Mouse (Mus musculus) lung, embryonic 15.5 days (tissue): ENCODE measurements around the gene Slc5a10. TPM values are rescaled to one million over a fixed set of nuclear protein-coding genes. Genes with fewer than 3 reads are reported as not detected.
"Not testable (repeated sequence)": the region's sequence is repeated elsewhere in the genome, so short reads cannot be mapped to it uniquely, and the experiment has no call there.

ENCODE experiments used
- ATAC-seq: fragments of 200-750 bp; cut with Nextera tagmentation; 2 replicates; pipeline ENCODE4 v1.8.0; 2017; ENCODE audit warnings: moderate number of reproducible peaks, borderline replicate concordance; ENCODE audit not compliant: low FRiP score, low TSS enrichment; ENCODE audit errors: extremely low read depth
- H3K27ac ChIP-seq: fragments of 300-500 bp; sonication (generic); 2 replicates; pipeline ENCODE4 v1.5.1; 2015; ENCODE audit warnings: moderate library complexity, mild to moderate bottlenecking, inconsistent platforms
- H3K27me3 ChIP-seq: fragments of 300-500 bp; sonication (generic); 2 replicates; pipeline ENCODE4 v1.6.1; 2015; ENCODE audit warnings: inconsistent platforms
- H3K36me3 ChIP-seq: fragments of 300-500 bp; sonication (generic); 2 replicates; pipeline ENCODE4 v1.6.1; 2015; ENCODE audit warnings: inconsistent platforms
- H3K4me1 ChIP-seq: fragments of 300-500 bp; sonication (generic); 2 replicates; pipeline ENCODE4 v1.6.1; 2015; ENCODE audit warnings: inconsistent platforms
- H3K4me2 ChIP-seq: fragments of 300-500 bp; sonication (generic); 2 replicates; pipeline ENCODE4 v1.6.1; 2015; ENCODE audit warnings: inconsistent platforms, mild to moderate bottlenecking, moderate library complexity
- H3K4me3 ChIP-seq: fragments of 300-500 bp; sonication (generic); 2 replicates; pipeline ENCODE4 v1.5.1; 2015; ENCODE audit warnings: mild to moderate bottlenecking, inconsistent platforms
- H3K9ac ChIP-seq: fragments of 300-500 bp; sonication (generic); 2 replicates; pipeline ENCODE4 v1.6.1; 2015; ENCODE audit warnings: inconsistent platforms
- H3K9me3 ChIP-seq: fragments of 300-500 bp; sonication (generic); 2 replicates; pipeline ENCODE4 v1.6.1; 2016; ENCODE audit warnings: inconsistent platforms
- WGBS: fragments of 180-500 bp; shearing (Covaris S2); methylation state at CpG from one replicate; pipeline ENCODE4 v1.1.7; 2015; 5-methylcytosine and 5-hydroxymethylcytosine counted together
- polyA plus RNA-seq: library from polyadenylated mRNA; unstranded; fragments of >200 nt; fragmentation: Nextera tagmentation; extraction: Ambion mirVana; gene quantifications from 2 replicates; pipeline ENCODE4 v1.2.1, GENCODE M21; 2015

Slc5a10 gene
- polyA plus RNA-seq, 1 experiment from 2014 or later: not detected

DNA sequence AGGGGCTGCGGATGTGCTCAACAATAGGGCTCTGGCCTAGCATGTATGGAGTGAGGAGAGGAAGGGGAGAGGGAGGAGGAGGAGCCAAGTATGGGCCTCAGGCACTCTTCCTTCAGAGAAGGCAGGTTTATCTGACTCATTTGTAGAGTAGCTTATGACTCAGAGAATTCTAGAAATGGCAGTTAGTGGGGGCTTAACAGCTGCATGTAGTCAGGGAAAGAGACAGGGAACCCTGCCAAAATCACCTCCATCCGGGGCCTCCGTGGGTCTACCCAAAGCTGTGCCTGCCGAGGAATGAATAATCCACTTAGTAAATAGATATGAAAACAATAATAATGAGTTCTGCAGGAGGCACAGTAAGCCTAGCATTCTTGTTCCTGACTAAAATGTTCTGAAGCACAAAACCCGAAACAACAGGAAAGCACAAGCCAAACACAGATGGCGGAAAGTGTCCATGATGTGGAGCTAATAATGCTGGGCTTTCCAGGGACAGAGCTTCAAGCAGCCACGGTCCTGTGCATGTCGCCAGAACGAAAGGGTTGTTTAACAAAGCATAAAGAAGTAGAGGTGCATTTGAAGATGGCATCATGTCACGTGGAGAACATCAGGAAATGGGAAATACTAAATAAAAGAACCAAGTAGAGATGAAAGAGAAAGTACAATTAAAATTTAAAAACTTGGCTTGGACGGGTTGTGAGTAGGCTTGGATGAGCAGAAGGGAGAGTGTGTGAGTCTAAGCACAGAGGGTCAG lies 75.9 kb downstream of the Slc5a10 start:
- no peak overlapping the region for H3K9ac ChIP-seq
- no peaks in the 10 kb centered on the region for H3K9me3 ChIP-seq
- no peaks in the 10 kb centered on the region for H3K36me3 ChIP-seq
- H3K4me2 ChIP-seq: no peak overlapping the region
- no peaks in the 10 kb centered on the region for H3K27me3 ChIP-seq
- WGBS: 32% methylated on average over 11 of the region's 11 CpGs
- no peak overlapping the region for H3K4me3 ChIP-seq
- peaks cover 19% of the 10 kb centered on the region; the same call in 1 of the 2 replicates for H3K4me1 ChIP-seq
- peak; percentile 51; the same call in 1 of the 2 replicates for ATAC-seq
- peak overlapping the region; percentile 68 for H3K27ac ChIP-seq

DNA sequence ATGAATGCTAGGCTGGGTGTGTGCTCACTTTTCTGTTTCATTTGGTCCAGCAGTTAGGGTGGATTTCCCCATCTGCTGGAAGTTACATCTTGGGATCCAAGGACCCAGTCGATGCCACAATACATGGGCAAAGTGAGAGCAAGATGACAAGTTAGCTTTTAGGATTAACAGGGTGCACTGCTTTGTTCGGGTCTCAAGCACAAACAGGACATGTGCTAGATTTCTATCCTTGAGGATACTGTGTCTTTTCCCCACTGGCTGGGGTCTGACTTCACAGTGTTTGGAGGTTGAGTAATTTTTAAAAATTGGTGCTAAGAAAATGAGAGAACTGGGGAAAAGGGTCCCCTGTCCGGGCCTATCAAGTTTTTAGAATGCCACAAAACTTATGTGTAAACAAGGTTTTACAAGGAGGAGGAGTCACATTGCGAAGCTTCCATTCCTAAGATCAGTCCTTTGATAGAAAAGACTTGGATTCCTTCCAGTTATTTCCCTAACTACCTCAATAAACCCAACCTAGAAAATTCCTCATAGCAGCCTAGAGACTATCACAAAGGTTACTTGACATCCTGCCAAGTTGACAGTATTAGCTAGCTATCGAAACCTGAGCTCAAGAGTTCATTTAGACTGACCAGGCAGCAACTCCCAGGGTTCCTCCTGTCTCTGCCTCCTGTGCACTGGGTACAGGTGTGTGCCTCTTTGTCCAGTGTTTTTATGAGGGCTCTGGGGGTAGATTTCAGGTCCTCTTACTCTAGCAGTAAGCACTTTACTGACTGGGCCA lies 77.3 kb downstream of the Slc5a10 start:
- Histone ChIP-seq H3K9ac (no peak overlapping the region), H3K36me3 (no peaks in the 10 kb centered on the region), H3K9me3 (no peaks in the 10 kb centered on the region), H3K27me3 (no peaks in the 10 kb centered on the region), H3K4me1 (peaks cover 19% of the 10 kb centered on the region; the same call in 1 of the 2 replicates), H3K4me3 (no peak overlapping the region), H3K27ac (0 out of 2 replicates have a peak overlapping the region, but pooled peaks have one; percentile 68), H3K4me2 (no peak overlapping the region)
- ATAC-seq: no peak
- WGBS: 57% methylated on average over 5 of the region's 5 CpGs

DNA sequence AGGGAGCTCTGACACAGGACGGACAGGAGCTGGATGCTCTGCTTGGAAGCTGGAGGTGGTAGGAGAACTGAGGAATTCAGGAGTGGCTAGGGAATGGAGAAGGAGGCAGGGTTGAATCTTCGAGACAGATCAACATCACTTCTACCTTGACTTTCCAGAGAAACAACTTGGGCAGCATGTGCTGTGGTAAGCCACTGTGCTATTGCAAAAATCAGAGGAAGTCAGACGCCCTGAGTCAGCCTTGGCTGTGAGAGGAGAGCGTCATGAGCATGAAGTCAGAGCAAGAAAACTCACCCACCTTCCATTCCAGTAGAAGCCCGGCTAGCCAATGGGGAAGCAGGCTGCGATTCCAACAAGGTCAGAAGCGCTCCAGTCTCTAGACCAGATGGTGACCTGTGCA lies 78.5 kb downstream of the Slc5a10 start:
- Histone ChIP-seq H3K4me2 (no peak overlapping the region), H3K9me3 (no peaks in the 10 kb centered on the region), H3K4me3 (no peak overlapping the region), H3K36me3 (no peaks in the 10 kb centered on the region), H3K9ac (no peak overlapping the region), H3K27ac (no peak overlapping the region), H3K27me3 (no peaks in the 10 kb centered on the region), H3K4me1 (peaks cover 19% of the 10 kb centered on the region; the same call in 1 of the 2 replicates)
- ATAC-seq: no peak
- 82% methylated on average over 7 of the region's 7 CpGs for WGBS

DNA sequence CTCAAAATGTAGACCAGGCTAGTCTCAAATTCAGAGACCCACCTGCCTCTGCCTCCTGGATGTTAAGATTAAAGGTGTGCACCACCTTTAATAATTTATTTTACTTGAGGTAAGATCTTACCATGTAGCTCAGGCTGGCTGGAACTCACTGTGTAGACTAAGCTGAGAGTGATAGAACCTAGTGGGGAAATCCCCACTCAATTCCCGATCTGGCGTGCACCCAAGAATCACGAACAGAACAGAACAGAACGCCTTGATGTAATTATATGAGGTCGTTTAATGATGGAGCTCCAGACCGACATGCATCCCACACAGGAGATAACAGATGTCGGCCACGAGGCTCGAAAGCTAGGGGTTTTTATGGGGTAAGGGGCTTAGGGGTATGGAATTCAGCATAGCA lies 80.0 kb downstream of the Slc5a10 start:
- H3K27ac ChIP-seq, ATAC-seq, H3K4me3 ChIP-seq, H3K9ac ChIP-seq, H3K4me2 ChIP-seq, H3K27me3 ChIP-seq, H3K9me3 ChIP-seq, H3K36me3 ChIP-seq: not testable (repeated sequence)
- peaks cover 19% of the 10 kb centered on the region; the same call in 1 of the 2 replicates for H3K4me1 ChIP-seq
- 50% methylated on average over 9 of the region's 9 CpGs for WGBS

DNA sequence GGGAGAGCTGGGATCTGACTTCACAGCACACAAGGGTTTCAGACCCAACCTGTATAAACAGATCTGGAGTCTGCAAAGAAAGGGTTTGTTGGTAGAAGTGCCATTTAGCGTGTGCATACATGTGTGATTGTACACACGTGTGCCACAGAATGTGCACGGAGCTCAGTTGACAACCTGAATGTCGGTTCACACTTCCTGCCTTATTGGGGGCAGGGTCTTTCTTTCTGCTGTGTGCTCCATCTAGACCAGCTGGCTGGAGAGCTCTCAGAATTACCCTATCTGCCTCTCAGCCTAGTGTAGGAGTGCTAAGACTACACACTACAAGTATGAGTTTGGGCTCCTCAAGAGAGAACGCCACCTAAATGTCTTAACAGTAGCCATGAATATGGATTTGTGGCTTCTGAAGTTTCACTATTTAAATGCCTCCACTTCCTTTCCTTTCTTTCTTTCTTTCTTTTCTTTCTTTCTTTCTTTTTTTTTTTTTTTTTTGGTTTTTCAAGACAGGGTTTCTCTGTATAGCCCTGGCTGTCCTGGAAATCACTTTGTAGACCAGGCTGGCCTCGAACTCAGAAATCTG lies 80.9 kb downstream of the Slc5a10 start:
- no peak overlapping the region for H3K4me2 ChIP-seq
- H3K9ac ChIP-seq: no peak overlapping the region
- peaks cover 13% of the 10 kb centered on the region; the same call in 1 of the 2 replicates for H3K4me1 ChIP-seq
- H3K9me3 ChIP-seq: no peaks in the 10 kb centered on the region
- WGBS: 83% methylated on average over 6 of the region's 6 CpGs
- no peaks in the 10 kb centered on the region for H3K36me3 ChIP-seq
- H3K4me3 ChIP-seq: no peak overlapping the region
- H3K27me3 ChIP-seq: no peaks in the 10 kb centered on the region
- ATAC-seq: no peak
- H3K27ac ChIP-seq: no peak overlapping the region

DNA sequence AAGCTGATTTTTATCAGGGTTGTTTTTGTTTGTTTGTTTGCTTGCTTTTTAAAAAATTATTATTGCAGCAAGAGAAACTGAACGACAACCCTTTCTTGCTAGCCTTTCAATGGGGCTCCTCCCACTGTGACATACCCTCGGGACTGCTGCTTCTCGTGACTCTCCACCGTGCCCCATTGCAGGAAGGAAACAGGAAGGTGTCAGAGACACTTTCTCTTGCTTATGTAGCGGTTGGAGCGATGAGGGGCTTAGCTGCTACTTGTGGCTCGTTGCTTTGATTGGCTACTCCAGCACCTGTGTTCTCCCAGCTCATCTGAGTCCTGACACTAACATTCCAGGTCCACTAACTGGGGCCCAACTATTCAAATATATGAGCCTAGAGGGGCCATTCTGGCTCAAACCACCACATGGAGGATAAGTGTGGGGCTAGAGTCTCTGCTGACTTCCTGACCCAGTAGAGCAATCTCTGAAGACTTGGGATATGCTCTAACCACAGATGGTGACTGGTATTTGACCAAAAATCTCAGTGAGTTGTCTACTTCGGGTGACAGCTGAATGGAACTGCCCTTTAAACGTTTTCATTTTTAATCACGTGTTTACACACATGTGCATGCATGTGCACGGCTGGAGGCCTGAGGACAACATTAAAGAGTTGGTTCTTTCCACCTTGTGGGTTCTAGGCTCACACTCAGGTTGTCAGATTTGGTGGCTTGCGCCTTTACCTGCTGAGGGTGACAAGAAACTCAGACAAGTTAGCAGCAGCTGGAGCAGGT lies 81.7 kb downstream of the Slc5a10 start:
- Histone ChIP-seq H3K27ac (no peak overlapping the region), H3K27me3 (no peaks in the 10 kb centered on the region), H3K4me2 (no peak overlapping the region), H3K4me3 (no peak overlapping the region), H3K36me3 (no peaks in the 10 kb centered on the region), H3K4me1 (0 out of 2 replicates have a peak, but pooled peaks cover 6% of the 10 kb centered on the region), H3K9ac (no peak overlapping the region), H3K9me3 (no peaks in the 10 kb centered on the region)
- WGBS: 56% methylated on average over 12 of the region's 12 CpGs
- no peak for ATAC-seq

DNA sequence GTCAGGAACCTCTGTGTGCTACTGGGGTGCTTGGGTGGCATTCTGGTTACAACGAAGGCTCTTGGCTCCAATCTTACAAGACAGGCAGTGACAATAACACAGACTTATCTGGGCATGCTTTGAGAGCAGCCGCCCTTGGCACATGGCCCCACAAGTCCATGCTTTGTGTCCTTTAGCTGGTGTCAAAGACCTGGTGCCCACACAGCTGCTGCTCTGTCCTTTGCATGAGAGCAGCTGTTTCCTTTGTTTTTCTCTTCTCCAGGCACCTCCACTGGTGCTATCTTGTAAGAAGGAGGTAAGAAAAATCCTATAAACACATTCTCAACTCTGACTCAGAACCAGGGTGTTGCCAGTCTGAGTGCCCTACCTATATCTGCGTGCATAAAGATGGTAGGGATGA lies 82.8 kb downstream of the Slc5a10 start:
- no peaks in the 10 kb centered on the region for H3K9me3 ChIP-seq
- 82% methylated on average over 3 of the region's 3 CpGs for WGBS
- H3K4me3 ChIP-seq: no peak overlapping the region
- H3K4me1 ChIP-seq: no peaks in the 10 kb centered on the region
- no peak overlapping the region for H3K4me2 ChIP-seq
- H3K27me3 ChIP-seq: no peaks in the 10 kb centered on the region
- no peak for ATAC-seq
- H3K9ac ChIP-seq: no peak overlapping the region
- H3K27ac ChIP-seq: no peak overlapping the region
- H3K36me3 ChIP-seq: no peaks in the 10 kb centered on the region

DNA sequence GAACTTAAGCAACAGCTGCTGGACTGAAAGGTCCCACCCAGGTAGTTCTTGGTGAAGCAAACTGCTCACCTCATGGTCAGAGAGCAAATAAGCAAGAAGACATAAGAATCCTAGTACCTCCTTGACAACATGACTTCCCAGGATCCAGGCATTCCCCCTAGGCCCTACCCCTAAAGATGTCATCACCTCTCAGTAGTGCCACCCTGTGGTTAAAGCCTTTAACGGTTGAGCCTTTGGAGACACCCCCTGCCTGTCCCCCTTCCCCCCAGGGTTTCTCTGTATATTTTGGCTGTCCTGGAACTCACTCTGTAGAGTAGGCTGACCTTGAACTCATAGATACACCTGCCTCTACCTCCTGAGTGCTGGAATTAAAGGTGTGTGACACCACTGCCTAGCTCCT lies 83.2 kb downstream of the Slc5a10 start:
- Histone ChIP-seq H3K4me1 (no peaks in the 10 kb centered on the region), H3K27me3 (no peaks in the 10 kb centered on the region), H3K36me3 (no peaks in the 10 kb centered on the region), H3K4me3 (no peak overlapping the region), H3K4me2 (no peak overlapping the region), H3K9ac (no peak overlapping the region), H3K9me3 (no peaks in the 10 kb centered on the region), H3K27ac (no peak overlapping the region)
- WGBS: 76% methylated on average over 1 of the region's 1 CpGs
- no peak for ATAC-seq

DNA sequence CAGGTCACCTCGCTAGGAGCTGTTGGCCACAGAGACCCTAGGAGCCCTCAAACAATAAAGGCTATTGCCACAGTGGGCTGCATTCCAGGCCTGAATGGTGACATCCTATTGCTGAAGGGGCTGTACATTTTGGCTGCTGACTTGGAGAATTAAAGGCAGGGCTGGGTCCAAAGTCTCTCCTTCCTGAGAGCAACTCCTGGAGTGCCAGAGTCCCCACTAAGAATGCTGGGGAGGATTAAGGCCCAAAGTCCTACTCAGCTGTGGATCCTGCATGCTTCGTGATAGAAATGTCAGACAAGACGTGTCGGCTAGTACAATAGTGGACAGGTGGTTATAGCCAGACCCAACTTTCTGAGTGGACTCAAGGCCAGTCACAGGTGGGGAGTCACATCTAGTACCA lies 84.3 kb downstream of the Slc5a10 start:
- H3K9me3 ChIP-seq, H3K27ac ChIP-seq, H3K4me2 ChIP-seq, H3K4me1 ChIP-seq, H3K9ac ChIP-seq, H3K4me3 ChIP-seq, H3K36me3 ChIP-seq, ATAC-seq, H3K27me3 ChIP-seq: not testable (repeated sequence)
- 94% methylated on average over 3 of the region's 4 CpGs for whole genome bisulfite sequencing

DNA sequence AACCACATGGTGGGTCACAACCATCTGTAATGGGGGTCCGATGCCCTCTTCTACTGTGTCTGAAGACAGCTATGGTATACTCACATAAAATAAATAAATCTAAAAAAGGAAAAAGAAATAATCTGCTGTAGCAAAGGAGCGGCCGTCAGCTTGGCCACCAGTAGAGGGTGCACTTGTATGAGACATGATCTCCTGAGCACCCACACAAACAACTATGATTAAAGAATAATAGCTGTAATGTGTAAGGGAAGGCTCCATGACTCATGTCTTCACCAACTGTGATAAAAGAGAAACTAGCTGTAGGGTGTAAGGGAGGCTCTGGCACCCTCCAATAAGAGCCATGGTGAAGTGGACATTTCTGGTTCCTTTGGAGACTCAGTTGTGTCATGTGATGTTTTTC lies 91.0 kb downstream of the Slc5a10 start:
- Histone ChIP-seq H3K27me3 (no peaks in the 10 kb centered on the region), H3K4me2 (no peak overlapping the region), H3K9me3 (no peaks in the 10 kb centered on the region), H3K27ac (no peak overlapping the region), H3K4me1 (no peaks in the 10 kb centered on the region), H3K9ac (no peak overlapping the region), H3K36me3 (no peaks in the 10 kb centered on the region), H3K4me3 (no peak overlapping the region)
- no peak for ATAC-seq
- WGBS: 43% methylated on average over 3 of the region's 3 CpGs

DNA sequence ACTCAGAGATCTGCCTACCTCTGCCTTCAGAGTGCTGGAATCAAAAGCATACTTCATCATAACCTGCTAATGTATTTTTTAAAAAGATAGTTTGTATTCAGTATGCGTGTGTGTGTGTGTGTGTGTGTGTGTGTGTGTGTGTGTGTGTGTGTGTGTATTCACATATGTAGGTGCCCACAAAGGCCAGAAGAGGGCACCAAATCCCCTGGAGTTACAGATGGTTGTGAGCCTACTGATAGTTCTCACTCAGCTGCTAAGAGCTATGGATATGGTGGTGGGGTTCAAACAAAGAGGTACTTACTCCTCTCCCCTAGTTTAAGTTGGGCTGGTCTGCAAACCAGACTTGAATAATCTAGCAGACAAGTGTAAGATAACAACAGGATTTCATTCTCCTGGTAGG lies 94.1 kb downstream of the Slc5a10 start:
- Histone ChIP-seq H3K9me3 (no peaks in the 10 kb centered on the region), H3K27me3 (no peaks in the 10 kb centered on the region), H3K4me1 (no peaks in the 10 kb centered on the region), H3K27ac (no peak overlapping the region), H3K4me2 (no peak overlapping the region), H3K4me3 (no peak overlapping the region), H3K36me3 (no peaks in the 10 kb centered on the region), H3K9ac (no peak overlapping the region)
- ATAC-seq: no peak
- WGBS: 94% methylated on average over 1 of the region's 1 CpGs
